In genomic region chr7:66689294-66689619, GRCm38 (mm10) we compare ENCODE assay signal across 8 mouse cellular contexts. TPM values are rescaled to one million over a fixed set of nuclear protein-coding genes. Genes with fewer than 3 reads are reported as not detected.
DNase-seq lines count a peak whose midpoint lies in the region; ATAC-seq and TF ChIP-seq lines count a peak whose summit lies in the region.

Gene Asb7, minus strand, starts transcription at chr7:66689596.

- peak within 1 kb of the TSS; percentile 89 for H3K27ac ChIP-seq in heart, postnatal 0 days (ENCODE audit: low read depth)
- H3K27ac ChIP-seq in liver, embryonic 13.5 days = peak within 1 kb of the TSS; percentile 55

- no peaks in the 10 kb centered on the region for H3K27me3 ChIP-seq in heart, postnatal 0 days (ENCODE audit: control insufficient read depth, insufficient read depth, low read length)
- H3K27me3 ChIP-seq in liver, embryonic 13.5 days = no peaks in the 10 kb centered on the region

- no peak for TF ChIP-seq CTCF in heart, postnatal 0 days (IDR thresholded peaks at IDR 0.05; ENCODE audit: low read depth)

- H3K4me1 ChIP-seq in heart, postnatal 0 days (ENCODE audit: control insufficient read depth, insufficient read depth) = peaks cover 10% of the 10 kb centered on the region
- peaks cover 17% of the 10 kb centered on the region for H3K4me1 ChIP-seq in liver, embryonic 13.5 days (replicated peaks)

- 1% methylated on average over 13 of the region's 18 CpGs for WGBS in heart, postnatal 0 days
- WGBS in liver, embryonic 13.5 days (ENCODE audit: insufficient replicate concordance) = under 1% methylated on average over 18 of the region's 18 CpGs

- H3K36me3 ChIP-seq in heart, postnatal 0 days (replicated peaks; ENCODE audit: control insufficient read depth, insufficient read depth, low read length) = 0 out of 2 replicates have a peak, but pooled peaks cover 2% of the 10 kb centered on the region
- no peaks in the 10 kb centered on the region for H3K36me3 ChIP-seq in liver, embryonic 13.5 days

- no peaks in the 10 kb centered on the region for H3K9me3 ChIP-seq in heart, postnatal 0 days (replicated peaks; ENCODE audit: control insufficient read depth, low read length)
- no peaks in the 10 kb centered on the region for H3K9me3 ChIP-seq in liver, embryonic 13.5 days (replicated peaks)

- peak within 1 kb of the TSS; percentile 88 for H3K9ac ChIP-seq in heart, postnatal 0 days (replicated peaks; ENCODE audit: low read depth, low read length)
- H3K9ac ChIP-seq in liver, embryonic 13.5 days = peak within 1 kb of the TSS; percentile 79

- peak within 1 kb of the TSS; percentile 94 for H3K4me3 ChIP-seq in heart, postnatal 0 days (ENCODE audit: low read depth, low read length)
- H3K4me3 ChIP-seq in liver, embryonic 13.5 days (replicated peaks) = peak within 1 kb of the TSS; percentile 71

- H3K4me2 ChIP-seq in heart, postnatal 0 days (ENCODE audit: low read depth, low read length) = peak within 1 kb of the TSS; percentile 95
- H3K4me2 ChIP-seq in liver, embryonic 13.5 days = peak within 1 kb of the TSS; percentile 88

- ATAC-seq in heart, postnatal 0 days (ENCODE audit: insufficient read depth, low read depth) = peak; percentile 2; the same call in 1 of the 2 replicates
- ATAC-seq in hematopoietic stem cell, adult 5-6 weeks (replicated peaks in 1 of 2; ENCODE audit: insufficient read depth in 1 of 2, low FRiP score in 2 of 2, low TSS enrichment in 1 of 2, low read depth in 1 of 2, poor library complexity in 2 of 2, severe bottlenecking in 2 of 2) = no peak; a peak in 1 of 4 replicates
- no peak for ATAC-seq in liver, embryonic 13.5 days (ENCODE audit: low read depth)

- TF ChIP-seq EP300 in heart, postnatal 0 days (IDR thresholded peaks at IDR 0.05; ENCODE audit: low read depth) = no peak

- no peak for DNase-seq in heart, postnatal 0 days (ENCODE audit: low spot score)
- no peak for DNase-seq in heart, postnatal 4 days
- no peak for DNase-seq in adrenal gland, postnatal 10 days
- no peak for DNase-seq in liver, embryonic 13.5 days
- no peak for DNase-seq in cerebellum, postnatal 25 days
- DNase-seq in embryo, embryonic 9.5 days (ENCODE audit: extremely low spot score) = no peak
- no peak for DNase-seq in cerebellum, postnatal 14 days

RNA-seq across cellular contexts. Expression of gene Asb7, which starts in this region (rescaled TPM):
- total RNA-seq in heart, postnatal 0 days (2014; rRNA removed; ENCODE audit: low replicate concordance) = 10.8 and 11.1 TPM in 2 replicates
- polyA plus RNA-seq in heart, postnatal 0 days (2015; fragmentation: Nextera tagmentation; extraction: Ambion mirVana) = 5.6 and 6.5 TPM in 2 replicates
- total RNA-seq in heart, postnatal 4 days (2021) = 10 to 100 TPM in 1 of 2 experiments, 1 to 10 TPM in 1; 9.9 to 13.7 TPM
- total RNA-seq in adrenal gland, postnatal 10 days (2021) = 10 to 100 TPM; 18.6 to 19.8 TPM
- 12.3 and 17.8 TPM in 2 replicates for total RNA-seq in hematopoietic stem cell, adult 5-6 weeks (2017)
- 3.4 and 5.0 TPM in 2 replicates for polyA plus RNA-seq in liver, embryonic 13.5 days (2015; fragmentation: Nextera tagmentation; extraction: Ambion mirVana)
